Mouse (Mus musculus) activated CD4-positive, CD25-positive, alpha-beta regulatory T cell (primary cell): ENCODE results near the gene Vps16. TPM values are rescaled to one million over a fixed set of nuclear protein-coding genes. Genes with fewer than 3 reads are reported as not detected.

ENCODE experiments used
- polyA plus RNA-seq, 2 experiments: library from polyadenylated mRNA; unstranded; fragments of 100-300 nt; shearing (Covaris generic); gene quantifications; one replicate each; pipeline ENCODE4 v1.2.1; 2017

Gene Vps16
- polyA plus RNA-seq, result 100 to 1,000 TPM; 196 to 225 TPM

DNA sequence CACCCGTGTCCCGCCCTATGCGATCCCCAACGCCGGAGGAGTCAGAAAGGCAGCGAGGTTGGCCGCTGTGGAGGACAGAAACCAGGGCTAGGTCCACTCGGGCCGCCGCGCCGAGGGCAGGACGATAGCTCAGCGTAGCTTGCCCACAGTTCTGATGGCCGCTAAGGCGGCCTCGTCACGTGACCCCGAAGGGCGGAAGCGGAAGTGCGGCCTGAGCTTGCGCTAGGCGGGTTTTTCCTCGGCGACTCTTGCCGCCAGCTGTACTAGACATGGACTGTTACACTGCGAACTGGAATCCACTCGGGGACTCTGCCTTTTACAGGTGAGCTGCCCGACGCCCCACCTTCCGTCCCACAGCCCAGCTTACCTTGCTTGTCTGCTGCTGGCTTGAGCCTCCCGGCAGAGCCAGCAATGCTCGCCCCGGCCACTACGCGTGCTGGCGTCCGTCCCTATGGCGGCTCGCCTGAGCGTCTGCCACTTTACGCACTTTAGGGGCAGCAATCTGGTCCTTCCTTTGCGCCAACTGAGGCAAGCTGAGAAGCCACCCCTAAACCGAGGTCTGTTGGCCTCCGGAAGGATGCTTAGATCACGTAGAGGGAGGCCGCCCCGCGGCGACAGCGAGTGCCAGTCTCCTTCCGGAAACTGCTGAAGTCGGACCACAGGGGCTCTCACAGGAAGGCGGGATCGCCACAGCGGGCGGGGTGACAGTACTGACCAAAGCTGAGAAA, at the start of gene Vps16, which contains the start of gene Pced1a:
Gene Vps16 (plus strand): TSS at position 214 of the 728 bp plus-strand sequence.
Gene Pced1a (minus strand): TSS at position 576 of the 728 bp plus-strand sequence.

DNA sequence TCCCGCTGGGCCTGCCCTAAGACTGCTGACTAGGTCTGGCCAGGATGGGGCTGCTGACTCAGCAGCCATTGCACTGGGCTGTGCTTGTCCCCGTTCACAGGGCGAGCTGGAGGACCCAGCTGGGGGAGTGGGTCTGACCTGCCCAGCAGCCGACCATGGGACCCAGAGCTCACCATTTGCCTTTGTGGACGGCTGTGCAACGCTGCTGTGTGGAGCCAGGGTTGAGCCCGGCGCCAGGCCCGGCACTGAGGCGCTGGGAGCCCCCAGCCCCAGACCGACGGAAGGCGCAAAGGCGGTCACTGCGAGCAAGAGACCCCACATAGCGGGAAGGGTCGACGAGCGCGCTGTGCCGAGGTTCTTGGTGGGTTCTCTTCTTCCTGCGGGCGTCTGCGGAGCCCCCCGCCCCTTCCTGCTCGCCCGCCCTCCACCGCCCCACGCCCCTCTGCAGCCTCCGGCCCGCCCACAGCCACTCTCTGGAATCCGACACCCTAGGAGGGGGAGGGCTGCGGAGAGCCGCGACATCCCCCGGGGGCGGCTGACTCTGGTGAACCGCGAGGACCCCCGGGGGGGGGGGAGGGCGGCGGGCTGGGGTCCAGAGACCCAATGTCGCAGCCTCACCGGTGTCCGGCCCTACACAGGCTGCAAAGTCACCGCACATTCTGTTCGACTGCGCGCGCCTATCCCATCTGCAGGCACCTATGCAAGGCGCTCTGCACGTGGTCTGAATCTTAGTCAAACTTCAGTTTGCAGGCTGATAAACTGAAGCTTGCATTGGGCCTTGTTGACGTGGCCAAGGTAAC, 26.8 kb upstream of the Vps16 start, which contains the start of gene Cpxm1:
Gene Cpxm1 (minus strand): TSS at position 389 of the 800 bp plus-strand sequence.

DNA sequence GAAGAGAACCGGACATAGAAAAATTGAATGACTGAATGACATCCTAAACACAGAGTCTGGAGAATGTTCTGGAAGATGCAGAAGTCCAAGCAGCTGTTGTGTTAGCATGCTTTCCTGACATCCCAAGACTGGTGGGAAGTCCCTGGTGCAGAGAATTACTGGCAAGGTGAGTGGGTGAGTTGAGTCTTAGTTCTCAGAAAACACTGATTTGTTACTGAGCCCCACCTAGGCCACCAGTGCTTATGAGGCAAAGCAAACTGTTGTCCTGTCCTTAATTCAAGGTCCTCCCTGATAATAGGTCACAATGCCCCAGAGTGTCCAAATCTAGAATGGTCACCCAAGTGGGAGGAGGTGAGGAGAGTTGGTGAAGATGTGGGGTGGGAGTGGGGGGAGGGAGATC, 19.2 kb upstream of the Vps16 start, which contains the start of the genes Gm28372 and 1700020A23Rik:
Gene Gm28372 (plus strand): TSS at position 301 of the 400 bp plus-strand sequence.
Gene 1700020A23Rik (plus strand): TSS at position 321 of the 400 bp plus-strand sequence.

GRCm38 (mm10) chr2:130406178-130406577, 18.0 kb upstream of the Vps16 start, which contains the start of gene Tmem239:
Gene Tmem239, plus strand, starts transcription at chr2:130406478.

DNA sequence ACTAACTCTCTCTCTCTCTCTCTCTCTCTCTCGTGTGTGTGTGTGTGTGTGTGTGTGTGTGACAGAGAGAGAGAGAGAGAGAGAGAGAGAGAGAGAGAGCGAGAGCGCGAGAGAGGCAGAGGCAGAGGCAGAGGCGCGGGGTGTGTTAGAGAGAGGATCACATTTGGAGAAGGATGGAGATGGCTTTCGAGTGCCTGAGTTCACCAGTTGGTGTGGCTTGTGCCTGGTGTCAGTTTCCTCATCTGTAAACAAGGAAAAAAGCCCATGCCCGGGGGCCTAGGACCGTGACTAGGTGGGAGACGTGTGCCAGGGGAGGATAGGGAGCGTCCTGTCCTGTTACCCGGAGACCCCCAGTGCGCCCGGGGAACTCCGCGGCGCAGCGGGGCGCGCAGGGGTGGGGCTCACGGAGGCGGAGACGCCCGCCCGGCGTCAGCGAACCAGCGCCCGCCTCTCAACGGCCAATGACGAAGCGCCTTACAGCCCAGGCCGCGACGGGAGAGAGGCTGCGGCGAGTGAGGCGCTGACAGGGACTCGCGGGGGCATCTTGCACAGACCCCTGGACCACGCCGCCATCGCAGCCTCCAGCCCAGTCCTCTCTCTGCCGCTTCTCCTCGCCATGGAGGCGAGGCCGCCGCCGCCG, 25.8 kb downstream of the Vps16 start, which contains the start of gene Ptpra:
Gene Ptpra (plus strand): TSS at position 485 of the 640 bp plus-strand sequence.

Other genes starting within 250 kb of the Vps16 start
- gene Snrpb, start 244.9 kb upstream of the Vps16 start, polyA plus RNA-seq, result 100 to 1,000 TPM; 377 to 503 TPM
- gene Tmc2, start 229.1 kb upstream of the Vps16 start, polyA plus RNA-seq, result under 1 TPM in 1 of 2 experiments, not detected in 1; 0.18 TPM
- 100 to 1,000 TPM; 161 to 317 TPM for gene Nop56, start 149.9 kb upstream of the Vps16 start, polyA plus RNA-seq
- 100 to 1,000 TPM; 173 TPM for gene Idh3b, start 139.8 kb upstream of the Vps16 start, polyA plus RNA-seq
- gene Ebf4, start 129.2 kb upstream of the Vps16 start, polyA plus RNA-seq, result not detected
- gene Cpxm1, start 26.8 kb upstream of the Vps16 start, polyA plus RNA-seq, result under 1 TPM; 0.27 to 0.35 TPM
- under 1 TPM in 1 of 2 experiments, not detected in 1; 0.12 TPM for gene Gm28372, start 19.1 kb upstream of the Vps16 start, polyA plus RNA-seq
- gene 1700020A23Rik, start 19.1 kb upstream of the Vps16 start, polyA plus RNA-seq, result not detected
- gene Tmem239, start 17.9 kb upstream of the Vps16 start, polyA plus RNA-seq, result under 1 TPM in 1 of 2 experiments, not detected in 1; 0.29 TPM
- 10 to 100 TPM; 15.0 to 23.6 TPM for gene Pced1a, start 362 bp downstream of the Vps16 start, polyA plus RNA-seq
- 100 to 1,000 TPM; 138 to 167 TPM for gene Ptpra, start 25.9 kb downstream of the Vps16 start, polyA plus RNA-seq
- 100 to 1,000 TPM in 1 of 2 experiments, 10 to 100 TPM in 1; 94.7 to 134 TPM for gene Mrps26, start 139.4 kb downstream of the Vps16 start, polyA plus RNA-seq
- not detected for gene Oxt, start 151.8 kb downstream of the Vps16 start, polyA plus RNA-seq
- gene Avp, start 158.2 kb downstream of the Vps16 start, polyA plus RNA-seq, result not detected
- 10 to 100 TPM; 14.2 to 17.2 TPM for gene Fastkd5, start 205.7 kb downstream of the Vps16 start, polyA plus RNA-seq
- gene Ubox5, start 205.7 kb downstream of the Vps16 start, polyA plus RNA-seq, result 10 to 100 TPM in 1 of 2 experiments, 1 to 10 TPM in 1; 10.0 to 10.9 TPM
- under 1 TPM; 0.37 to 0.71 TPM for gene Lzts3, start 218.5 kb downstream of the Vps16 start, polyA plus RNA-seq
- gene Ddrgk1, start 240.3 kb downstream of the Vps16 start, polyA plus RNA-seq, result 100 to 1,000 TPM; 134 to 141 TPM
- 10 to 100 TPM; 51.1 to 56.7 TPM for gene Itpa, start 243.3 kb downstream of the Vps16 start, polyA plus RNA-seq